Mouse (Mus musculus) adrenal gland, postnatal 25 days (tissue): ENCODE measurements around the gene Cyp21a1. TPM values are rescaled to one million over a fixed set of nuclear protein-coding genes. Genes with fewer than 3 reads are reported as not detected.
"Not testable (repeated sequence)": the region's sequence is repeated elsewhere in the genome, so short reads cannot be mapped to it uniquely, and the experiment has no call there.

ENCODE experiments used
- DNase-seq: peaks from one replicate; pipeline ENCODE4 v3.0.0; 2021; ENCODE audit warnings: mixed read lengths
- microRNA-seq, 2 experiments: library from miRNA; unstranded; fragments of <30 nt; microRNA quantifications; one replicate each; pipeline ENCODE4 v1.2.0; 2021
- total RNA-seq: library from RNA; stranded (reverse); gene quantifications from 2 replicates; pipeline ENCODE4 v1.2.3, GENCODE M21; 2021

Gene Cyp21a1
- total RNA-seq, 1 experiment from 2014 or later = 7,512 TPM

GRCm38 (mm10) chr17:34804871-34805562 lies 656 bp upstream of the Cyp21a1 start:
- DNase-seq = no peak

- DNase-seq = not testable (repeated sequence)
Observed at GRCm38 (mm10) chr17:34803367-34803766, 994 bp downstream of the Cyp21a1 start.

- DNase-seq = not testable (repeated sequence)
Observed at GRCm38 (mm10) chr17:34802756-34803155, 1.6 kb downstream of the Cyp21a1 start.

GRCm38 (mm10) chr17:34800781-34801305 lies 3.5 kb downstream of the Cyp21a1 start:
- DNase-seq = not testable (repeated sequence)

GRCm38 (mm10) chr17:34799531-34799925 lies 4.8 kb downstream of the Cyp21a1 start:
- no peak for DNase-seq

- DNase-seq = no peak
Observed at GRCm38 (mm10) chr17:34798866-34799530, 5.4 kb downstream of the Cyp21a1 start.

- DNase-seq = peak; percentile 43
Observed at GRCm38 (mm10) chr17:34798071-34798470, 6.3 kb downstream of the Cyp21a1 start.

- DNase-seq = not testable (repeated sequence)
Observed at GRCm38 (mm10) chr17:34797211-34797995, 7.0 kb downstream of the Cyp21a1 start.

- no peak for DNase-seq
Observed at GRCm38 (mm10) chr17:34796311-34797140, 7.8 kb downstream of the Cyp21a1 start.

- peak; percentile 77 for DNase-seq
Observed at GRCm38 (mm10) chr17:34795633-34796032, 8.7 kb downstream of the Cyp21a1 start.

GRCm38 (mm10) chr17:34795016-34795415 lies 9.3 kb downstream of the Cyp21a1 start:
- no peak for DNase-seq

- DNase-seq = no peak
Observed at GRCm38 (mm10) chr17:34777680-34778325, 26.6 kb downstream of the Cyp21a1 start.

- no peak for DNase-seq
Observed at GRCm38 (mm10) chr17:34761471-34761870, 42.9 kb downstream of the Cyp21a1 start.

Small RNA genes lying within 50 kb of the gene (microRNA-seq; reads per million reads assigned to microRNA genes)
- gene Gm27471 (0 reads per million in 2 experiments), gene Mir6970 (0 to 1.0 reads per million in 2 experiments), gene Mir6971 (4.6 to 4.8 reads per million in 2 experiments)

Other genes with a start within 250 kb of the Cyp21a1 start
- 27.8 and 29.5 TPM in 2 replicates for gene Notch4, start 240.3 kb downstream of the Cyp21a1 start, total RNA-seq
- 4.6 and 4.9 TPM in 2 replicates for gene Gpsm3, start 214.8 kb downstream of the Cyp21a1 start, total RNA-seq
- 36.4 and 51.6 TPM in 2 replicates for gene Pbx2, start 213.3 kb downstream of the Cyp21a1 start, total RNA-seq
- gene Ager, start 206.7 kb downstream of the Cyp21a1 start, total RNA-seq = 0.57 and 1.5 TPM in 2 replicates
- gene Rnf5, start 200.9 kb downstream of the Cyp21a1 start, total RNA-seq = 79.3 and 91.3 TPM in 2 replicates
- gene Agpat1, start 200.3 kb downstream of the Cyp21a1 start, total RNA-seq = 105 and 122 TPM in 2 replicates
- gene Egfl8, start 188.6 kb downstream of the Cyp21a1 start, total RNA-seq = 3.0 and 3.8 TPM in 2 replicates
- gene Ppt2, start 176.1 kb downstream of the Cyp21a1 start, total RNA-seq = 56.9 and 61.1 TPM in 2 replicates
- gene Prrt1, start 175.0 kb downstream of the Cyp21a1 start, total RNA-seq = 10.8 and 13.5 TPM in 2 replicates
- gene Fkbpl, start 159.8 kb downstream of the Cyp21a1 start, total RNA-seq = 13.4 TPM in 2 replicates
- 50.4 and 52.5 TPM in 2 replicates for gene Atf6b, start 157.4 kb downstream of the Cyp21a1 start, total RNA-seq
- gene Tnxb, start 134.0 kb downstream of the Cyp21a1 start, total RNA-seq = 23.7 and 25.4 TPM in 2 replicates
- 134 and 138 TPM in 2 replicates for gene C4b, start 60.7 kb downstream of the Cyp21a1 start, total RNA-seq
- gene Stk19, start 32.4 kb upstream of the Cyp21a1 start, total RNA-seq = 45.1 and 45.5 TPM in 2 replicates
- 54.8 and 65.0 TPM in 2 replicates for gene Dxo, start 32.5 kb upstream of the Cyp21a1 start, total RNA-seq
- 69.2 and 79.3 TPM in 2 replicates for gene Skiv2l, start 45.6 kb upstream of the Cyp21a1 start, total RNA-seq
- 57.9 and 61.6 TPM in 2 replicates for gene Nelfe, start 45.8 kb upstream of the Cyp21a1 start, total RNA-seq
- 6.5 and 18.6 TPM in 2 replicates for gene Cfb, start 58.0 kb upstream of the Cyp21a1 start, total RNA-seq
- gene Zbtb12, start 74.9 kb upstream of the Cyp21a1 start, total RNA-seq = 15.0 and 22.5 TPM in 2 replicates
- gene Gm20547, start 77.5 kb upstream of the Cyp21a1 start, total RNA-seq = not detected in 2 replicates
- gene C2, start 93.7 kb upstream of the Cyp21a1 start, total RNA-seq = 71.7 and 86.4 TPM in 2 replicates
- gene Ehmt2, start 93.9 kb upstream of the Cyp21a1 start, total RNA-seq = 158 and 186 TPM in 2 replicates
- 1.7 and 2.4 TPM in 2 replicates for gene Slc44a4, start 109.9 kb upstream of the Cyp21a1 start, total RNA-seq
- 26.1 and 27.6 TPM in 2 replicates for gene Neu1, start 126.7 kb upstream of the Cyp21a1 start, total RNA-seq
- gene Hspa1b, start 154.7 kb upstream of the Cyp21a1 start, total RNA-seq = 29.0 and 79.3 TPM in 2 replicates
- gene Gm20481, start 165.4 kb upstream of the Cyp21a1 start, total RNA-seq = not detected in 2 replicates
- 18.9 and 33.6 TPM in 2 replicates for gene Hspa1a, start 167.6 kb upstream of the Cyp21a1 start, total RNA-seq
- gene Hspa1l, start 168.1 kb upstream of the Cyp21a1 start, total RNA-seq = 0.27 TPM in 1 of 2 replicates, not detected in the other
- 39.6 and 51.2 TPM in 2 replicates for gene Lsm2, start 177.3 kb upstream of the Cyp21a1 start, total RNA-seq
- 62.4 and 64.8 TPM in 2 replicates for gene Vars, start 196.4 kb upstream of the Cyp21a1 start, total RNA-seq
- 0.57 and 0.97 TPM in 2 replicates for gene Vwa7, start 212.0 kb upstream of the Cyp21a1 start, total RNA-seq
- 0.61 TPM in 1 of 2 replicates, not detected in the other for gene Sapcd1, start 223.5 kb upstream of the Cyp21a1 start, total RNA-seq
- 1.3 and 1.6 TPM in 2 replicates for gene Msh5, start 242.2 kb upstream of the Cyp21a1 start, total RNA-seq
- 79.7 and 90.5 TPM in 2 replicates for gene Clic1, start 245.4 kb upstream of the Cyp21a1 start, total RNA-seq